Mouse (Mus musculus): ENCODE results near the gene Dffb. TPM values are rescaled to one million over a fixed set of nuclear protein-coding genes. Genes with fewer than 3 reads are reported as not detected.
A peak's percentile ranks its signal among the peaks of the same experiment; 100 is the strongest.

Dffb gene
- 10 to 100 TPM; 12.1 to 13.8 TPM for total RNA-seq (2021)

DNA sequence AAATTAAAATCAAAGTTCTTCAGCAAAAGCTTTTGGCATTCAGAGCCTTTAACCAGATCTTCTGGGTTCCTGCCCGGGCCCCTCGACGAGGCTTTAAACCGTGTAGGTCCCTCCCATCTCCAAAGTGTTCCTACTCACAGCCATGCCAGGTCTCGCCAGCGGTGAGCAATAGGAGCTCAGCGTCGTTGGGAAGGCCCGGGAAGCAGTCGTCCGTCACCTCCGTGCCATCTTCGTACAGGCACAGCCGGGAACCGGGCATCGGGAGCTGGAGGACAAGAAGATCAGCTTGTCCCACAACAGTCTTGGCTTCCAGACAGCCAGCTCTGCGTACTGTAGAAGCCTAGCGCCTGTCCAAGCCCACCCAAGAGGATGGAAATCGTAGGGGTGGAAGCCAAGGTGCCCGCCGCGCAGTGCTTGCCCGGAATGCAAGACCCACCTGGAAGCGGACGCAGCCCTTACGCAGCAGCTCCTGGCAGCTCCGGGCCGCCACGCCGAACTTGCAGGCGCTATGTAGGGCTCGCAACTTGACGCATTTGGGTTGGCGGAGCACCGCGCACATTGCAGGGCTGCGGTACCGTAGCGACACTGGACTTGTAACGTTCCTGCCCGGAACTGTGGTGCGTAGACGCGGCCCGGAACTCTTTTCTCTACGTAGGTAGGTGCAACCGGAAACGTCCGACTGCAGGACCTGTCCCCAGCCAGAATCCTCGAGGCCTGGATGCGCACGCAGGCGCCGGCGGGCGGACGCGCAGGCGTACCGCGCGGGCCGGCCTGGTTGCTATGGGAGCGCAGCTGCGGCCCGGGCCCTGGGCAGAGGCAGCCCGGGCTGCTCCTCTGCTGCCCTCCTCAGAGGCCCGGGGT, at the start of gene Dffb, which contains the start of gene Cep104:
Gene Dffb (minus strand): TSS at position 696 of the 861 bp plus-strand sequence.
Gene Cep104 (plus strand): TSS at position 764 of the 861 bp plus-strand sequence.
- DNase-seq (ENCODE audit: extremely low spot score in 1 of 2, low spot score in 2 of 2) = peak; percentile 93 to 96
- intact Hi-C loops (cut with DNase I) = no loop called here

DNA sequence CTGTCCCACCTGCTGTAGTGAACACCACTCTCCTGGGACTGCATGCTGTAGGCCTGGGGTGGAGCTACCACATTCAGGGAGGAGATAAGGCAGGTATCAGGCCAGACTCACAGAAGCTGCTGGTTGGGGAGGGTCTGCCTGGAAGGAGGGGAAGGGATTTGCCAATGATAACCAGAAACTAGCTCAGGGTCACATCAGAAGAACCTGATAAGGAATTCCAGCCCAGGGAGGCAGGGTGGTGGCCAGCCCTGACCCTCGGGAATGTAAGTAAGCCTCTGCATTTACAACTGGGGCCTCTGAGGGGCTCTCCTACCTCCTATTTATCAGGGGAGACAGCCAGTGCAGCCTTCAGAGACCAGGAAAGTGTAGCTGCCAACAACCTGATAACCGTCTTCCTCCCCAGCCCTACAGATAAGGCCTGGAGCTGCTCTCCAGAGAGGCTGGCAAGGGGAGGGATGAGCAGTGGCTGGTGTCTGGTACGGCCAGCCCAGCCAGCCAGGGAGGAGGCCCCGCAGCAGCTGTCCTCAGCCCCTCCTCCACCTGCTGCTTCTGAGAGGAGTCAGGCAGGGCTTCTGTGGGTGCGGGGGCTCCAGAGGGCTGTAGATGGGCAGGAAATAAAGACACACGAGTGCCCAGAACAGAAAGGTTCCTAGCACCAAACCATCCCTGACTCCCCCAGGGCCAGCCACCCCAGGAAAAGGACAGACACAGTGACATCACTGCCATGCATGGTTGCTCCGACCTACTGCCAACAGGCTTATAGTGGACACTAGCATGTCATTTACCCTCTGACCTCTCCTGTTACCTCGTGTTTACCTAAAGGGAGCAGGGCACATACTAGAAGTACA, 49.1 kb upstream of the Dffb start:
- DNase-seq (ENCODE audit: extremely low spot score in 1 of 2, low spot score in 2 of 2) = no peak
- intact Hi-C loops (cut with DNase I) = no loop called here

DNA sequence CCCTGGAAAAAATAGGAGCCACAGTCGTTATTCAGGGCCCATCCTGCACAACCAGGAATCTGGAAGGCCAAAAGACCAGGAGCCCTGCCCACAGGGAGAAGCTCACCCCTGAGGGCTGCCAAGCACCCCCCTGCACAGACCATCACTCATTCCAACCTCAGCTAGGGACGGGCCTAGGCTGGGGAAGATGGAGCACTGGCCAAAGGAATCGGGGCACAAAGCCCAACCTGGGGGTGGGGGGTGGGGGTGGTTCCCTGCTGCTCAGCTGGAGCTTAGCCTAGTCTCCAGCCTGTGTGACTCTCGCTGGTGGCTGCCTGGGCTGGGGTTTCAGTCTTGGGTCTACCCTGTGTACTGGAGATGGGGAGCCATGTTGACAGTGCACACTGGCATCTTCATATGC, 47.9 kb upstream of the Dffb start:
- intact Hi-C loops (cut with DNase I) = no loop called here
- DNase-seq (ENCODE audit: extremely low spot score in 1 of 2, low spot score in 2 of 2) = no peak

DNA sequence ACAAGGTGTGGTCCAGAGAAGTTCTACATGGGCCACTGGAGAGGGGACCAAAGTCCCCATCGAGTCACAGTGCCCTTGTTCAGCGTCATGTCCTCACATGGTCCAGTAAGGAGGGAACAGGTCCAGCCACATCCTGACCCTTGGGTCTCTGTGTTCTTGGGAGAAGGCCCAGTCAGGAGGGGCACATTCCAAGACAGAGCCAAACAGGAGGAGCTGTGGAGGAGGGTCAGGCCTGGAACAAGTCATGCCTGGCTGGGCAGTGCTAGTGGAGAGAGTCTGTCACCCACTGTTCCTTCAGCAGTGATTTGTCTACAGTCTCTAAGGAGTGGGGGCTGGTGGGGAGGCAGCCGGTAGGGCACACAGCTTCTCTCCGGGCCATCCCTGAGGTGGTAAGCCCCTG, 47.5 kb upstream of the Dffb start:
- DNase-seq (ENCODE audit: extremely low spot score in 1 of 2, low spot score in 2 of 2) = no peak
- intact Hi-C loops (cut with DNase I) = no loop called here

DNA sequence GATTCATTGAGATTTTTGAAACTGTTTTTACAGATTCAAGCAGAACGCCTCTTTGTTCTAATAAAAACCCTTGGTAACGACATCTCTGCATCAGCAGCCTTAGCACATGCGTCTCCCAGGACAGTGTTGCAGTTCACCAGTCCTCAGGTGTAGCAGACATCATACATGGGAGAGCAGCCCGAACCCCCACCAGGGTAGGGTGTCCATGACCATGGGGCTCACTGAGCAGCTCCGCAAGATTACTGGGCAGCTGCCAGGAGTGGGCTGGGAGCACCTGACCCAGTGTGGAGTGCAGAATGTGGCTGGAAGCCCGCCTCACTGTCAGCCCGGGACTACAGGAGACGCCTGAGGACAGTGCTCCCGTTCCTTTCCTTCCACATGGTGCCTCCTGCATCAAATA, 46.5 kb upstream of the Dffb start:
- intact Hi-C loops (cut with DNase I) = no loop called here
- peak in 1 of 2 experiments; percentile 62 for DNase-seq (ENCODE audit: extremely low spot score in 1 of 2, low spot score in 2 of 2)

DNA sequence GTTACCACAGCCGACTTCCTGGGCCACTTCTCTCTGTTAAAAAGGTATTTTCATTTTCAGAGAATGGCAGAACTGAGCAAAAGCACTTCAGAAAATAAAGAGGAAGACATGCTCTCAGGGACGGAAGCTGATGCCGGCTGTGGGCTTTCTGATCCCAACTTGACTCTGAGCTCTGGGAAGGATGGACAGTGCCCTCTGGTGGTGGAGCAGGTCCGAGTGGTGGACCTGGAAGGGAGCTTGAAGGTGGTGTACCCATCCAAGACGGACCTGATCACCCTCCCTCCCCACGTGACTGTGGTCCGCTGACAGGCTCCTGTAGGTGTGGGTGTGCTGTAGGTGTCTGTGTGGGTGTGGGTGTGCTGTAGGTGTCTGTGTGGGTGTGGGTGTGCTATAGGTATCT, 44.6 kb upstream of the Dffb start:
- intact Hi-C loops (cut with DNase I) = no loop called here
- peak in 1 of 2 experiments; percentile 66 for DNase-seq (ENCODE audit: extremely low spot score in 1 of 2, low spot score in 2 of 2)

DNA sequence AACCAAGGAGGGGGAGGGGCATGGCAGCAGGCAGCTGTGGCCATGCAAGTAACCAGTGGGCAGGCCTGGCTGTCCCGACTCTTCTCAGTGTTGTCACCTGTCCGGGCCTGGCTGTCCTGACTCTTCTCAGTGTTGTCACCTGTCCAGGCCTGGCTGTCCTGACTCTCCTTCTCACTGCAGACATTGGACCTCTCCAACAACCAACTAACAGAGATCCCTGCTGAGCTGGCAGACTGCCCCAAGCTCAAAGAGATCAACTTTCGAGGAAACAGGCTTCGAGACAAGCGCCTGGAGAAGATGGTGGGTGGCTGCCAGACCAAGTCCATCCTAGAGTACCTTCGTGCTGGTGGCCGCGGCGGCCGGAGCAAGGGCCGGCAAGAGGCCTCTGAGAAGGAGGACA, 40.5 kb upstream of the Dffb start:
- no peak for DNase-seq (ENCODE audit: extremely low spot score in 1 of 2, low spot score in 2 of 2)
- intact Hi-C loops (cut with DNase I) = no loop called here

DNA sequence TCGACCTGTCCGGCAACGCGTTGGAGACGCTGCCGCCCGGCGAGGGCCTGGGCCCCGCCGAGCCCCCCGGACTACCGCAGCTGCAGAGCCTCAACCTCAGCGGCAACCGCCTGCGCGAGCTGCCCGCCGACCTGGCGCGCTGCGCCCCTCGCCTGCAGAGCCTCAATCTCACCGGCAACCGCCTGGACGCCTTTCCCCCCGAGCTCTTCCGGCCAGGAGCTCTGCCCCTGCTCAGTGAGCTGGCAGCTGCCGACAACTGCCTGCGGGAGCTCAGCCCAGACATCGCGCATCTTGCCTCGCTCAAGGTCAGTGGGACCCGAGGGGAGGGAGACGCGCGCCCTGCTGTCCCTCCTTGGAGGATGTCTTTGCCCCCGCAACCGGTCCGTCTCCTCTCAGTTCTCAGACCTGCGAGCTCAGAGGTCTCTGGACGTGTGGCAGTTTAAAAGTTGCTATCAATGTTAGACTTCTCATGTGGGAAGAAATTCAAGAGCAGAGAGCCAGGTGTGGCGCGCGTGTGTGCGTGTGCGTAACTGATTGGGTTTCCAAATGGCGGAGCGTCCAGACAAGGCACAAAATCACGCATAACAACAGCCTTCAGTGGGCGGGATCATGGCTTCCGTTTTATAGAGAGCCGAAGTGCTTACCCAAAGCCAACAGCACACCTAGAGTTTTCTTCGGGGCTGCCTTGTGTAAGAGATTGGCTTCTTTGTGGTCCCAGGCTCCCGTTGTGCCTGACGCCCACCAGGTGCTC, 37.4 kb upstream of the Dffb start:
- intact Hi-C loops (cut with DNase I) = no loop called here
- no peak for DNase-seq (ENCODE audit: extremely low spot score in 1 of 2, low spot score in 2 of 2)

DNA sequence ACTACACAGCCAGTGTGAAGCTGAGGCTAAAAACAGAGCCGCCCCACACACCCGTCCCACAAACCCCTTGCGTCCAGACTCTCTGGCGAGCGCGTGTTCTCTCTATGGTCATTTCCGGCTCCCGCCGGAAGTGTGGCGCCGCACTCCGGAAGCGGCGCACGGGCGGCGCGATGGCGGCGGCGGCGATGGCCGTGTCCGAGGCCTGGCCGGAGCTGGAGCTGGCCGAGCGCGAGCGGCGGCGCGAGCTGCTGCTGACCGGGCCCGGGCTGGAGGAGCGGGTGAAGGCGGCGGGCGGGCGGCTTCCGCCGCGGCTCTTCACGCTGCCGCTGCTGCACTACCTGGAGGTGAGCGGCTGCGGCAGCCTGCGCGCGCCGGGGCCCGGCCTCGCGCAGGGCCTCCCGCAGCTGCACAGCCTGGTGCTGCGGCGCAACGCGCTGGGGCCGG, 36.7 kb upstream of the Dffb start, which contains the start of gene Lrrc47:
Gene Lrrc47 (plus strand): TSS at position 86 of the 444 bp plus-strand sequence.
- intact Hi-C loops (cut with DNase I) = no loop called here
- peak; percentile 80 to 89 for DNase-seq (ENCODE audit: extremely low spot score in 1 of 2, low spot score in 2 of 2)

DNA sequence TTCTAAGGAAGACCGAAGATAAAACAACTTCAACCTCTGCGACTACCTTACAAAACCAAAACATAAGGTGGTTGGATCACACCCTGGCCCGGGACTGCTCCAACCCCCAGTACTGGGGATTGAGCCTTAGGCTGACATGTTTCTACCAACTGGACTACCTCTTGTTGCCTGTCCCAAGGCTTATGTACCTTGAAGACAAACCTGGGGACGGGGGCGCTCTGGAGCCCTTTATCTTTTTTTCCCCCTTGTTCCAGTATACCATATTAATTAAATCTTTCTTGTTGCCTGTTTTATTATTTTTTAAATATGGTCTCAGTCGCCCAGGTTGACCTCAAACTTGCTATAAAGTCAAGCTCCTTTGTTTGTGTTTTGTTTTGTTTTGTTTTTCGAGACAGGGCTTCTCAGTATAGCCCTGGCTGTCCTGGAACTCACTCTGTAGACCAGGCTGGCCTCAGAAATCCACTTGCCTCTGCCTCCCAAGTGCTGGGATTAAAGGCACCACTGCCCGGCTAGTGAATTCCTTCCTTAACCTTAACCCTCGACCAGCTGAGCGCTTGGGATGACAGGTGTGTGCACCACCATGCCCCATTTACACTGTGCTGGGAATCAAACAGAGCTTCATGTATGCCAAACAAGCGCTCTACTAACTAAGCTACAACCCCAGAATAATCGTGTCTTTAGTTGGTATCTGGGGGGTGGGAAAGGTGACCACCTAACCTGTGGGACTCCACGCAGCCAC, 36.1 kb upstream of the Dffb start:
- DNase-seq (ENCODE audit: extremely low spot score in 1 of 2, low spot score in 2 of 2) = no peak
- intact Hi-C loops (cut with DNase I) = no loop called here

DNA sequence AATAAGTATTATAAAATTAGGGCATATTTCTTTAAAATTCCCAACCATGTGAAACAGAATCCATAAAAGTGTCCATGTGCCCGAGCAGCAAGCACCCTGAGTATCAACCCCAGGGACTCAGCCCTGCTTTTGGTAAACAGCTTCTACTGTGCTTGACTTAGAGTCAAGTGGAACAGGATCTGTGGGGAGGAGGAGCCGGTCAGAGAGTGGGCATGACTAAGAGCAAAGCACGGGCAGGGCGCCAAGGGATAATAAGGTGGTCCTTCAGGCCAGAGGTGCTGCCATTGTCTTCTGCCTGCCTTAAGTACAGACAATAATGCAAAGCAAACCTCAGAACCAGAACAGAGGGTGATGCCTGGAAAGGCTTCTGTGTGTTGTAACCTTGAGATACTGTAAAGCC, 32.8 kb upstream of the Dffb start:
- intact Hi-C loops (cut with DNase I) = no loop called here
- DNase-seq (ENCODE audit: extremely low spot score in 1 of 2, low spot score in 2 of 2) = no peak

DNA sequence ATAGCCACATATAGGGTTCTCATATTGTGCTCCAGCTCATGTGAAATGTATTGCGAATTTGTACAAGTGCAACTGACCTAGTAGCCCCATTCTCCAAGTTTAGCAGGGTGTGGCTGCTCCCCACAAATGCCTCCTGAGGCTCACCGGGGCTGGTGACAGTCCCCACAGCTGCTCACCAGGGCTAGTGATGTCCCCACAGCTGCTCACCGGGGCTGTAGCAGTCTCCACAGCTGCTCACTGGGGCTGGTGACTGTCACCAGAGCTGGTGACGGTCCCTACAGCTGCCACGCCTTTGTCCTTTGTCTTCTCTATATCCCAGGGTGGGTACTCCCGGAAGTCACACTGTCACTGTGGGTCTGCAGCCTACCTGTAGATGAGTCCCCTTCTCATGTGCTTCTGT, 31.3 kb upstream of the Dffb start:
- intact Hi-C loops (cut with DNase I) = no loop called here
- DNase-seq (ENCODE audit: extremely low spot score in 1 of 2, low spot score in 2 of 2) = no peak

DNA sequence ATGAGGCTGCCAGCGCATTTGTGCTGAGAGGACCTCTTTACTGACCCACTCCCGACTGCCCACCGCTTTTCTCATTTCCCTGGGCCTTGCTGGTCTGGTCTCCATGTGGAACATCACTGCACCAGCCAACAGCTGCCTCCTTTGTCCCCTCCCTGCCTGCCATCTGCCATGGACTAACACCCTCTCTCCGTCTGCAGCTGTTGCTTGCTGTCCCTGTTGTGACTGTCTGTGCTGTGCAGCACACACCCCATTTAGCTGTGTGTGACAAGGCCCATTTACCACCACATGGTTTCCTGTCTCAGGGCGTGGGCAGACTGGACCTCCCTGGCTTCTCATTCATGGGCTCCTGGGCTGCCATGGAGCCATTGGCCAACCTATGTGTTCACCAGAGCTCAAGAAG, 30.6 kb upstream of the Dffb start:
- intact Hi-C loops (cut with DNase I) = no loop called here
- DNase-seq (ENCODE audit: extremely low spot score in 1 of 2, low spot score in 2 of 2) = no peak

DNA sequence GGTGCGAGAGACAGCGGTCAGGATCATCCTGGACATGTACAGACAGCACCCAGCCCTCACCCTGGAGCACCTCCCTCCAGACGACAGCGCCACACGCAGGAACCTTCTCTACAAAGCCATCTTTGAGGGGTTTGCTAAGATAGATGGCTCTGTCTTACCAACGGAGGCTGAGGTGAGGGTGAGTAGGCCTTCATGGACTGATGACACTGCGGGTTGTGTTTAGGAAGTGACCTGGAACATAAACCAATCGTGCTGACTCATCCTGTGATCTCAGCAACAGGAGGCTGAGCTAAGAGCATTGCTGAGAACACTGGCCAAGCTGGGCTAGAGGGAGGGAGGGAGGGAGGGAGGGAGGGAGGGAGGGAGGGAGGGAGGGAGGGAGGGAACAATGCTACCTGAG, 18.6 kb upstream of the Dffb start:
- intact Hi-C loops (cut with DNase I) = no loop called here
- no peak for DNase-seq (ENCODE audit: extremely low spot score in 1 of 2, low spot score in 2 of 2)

DNA sequence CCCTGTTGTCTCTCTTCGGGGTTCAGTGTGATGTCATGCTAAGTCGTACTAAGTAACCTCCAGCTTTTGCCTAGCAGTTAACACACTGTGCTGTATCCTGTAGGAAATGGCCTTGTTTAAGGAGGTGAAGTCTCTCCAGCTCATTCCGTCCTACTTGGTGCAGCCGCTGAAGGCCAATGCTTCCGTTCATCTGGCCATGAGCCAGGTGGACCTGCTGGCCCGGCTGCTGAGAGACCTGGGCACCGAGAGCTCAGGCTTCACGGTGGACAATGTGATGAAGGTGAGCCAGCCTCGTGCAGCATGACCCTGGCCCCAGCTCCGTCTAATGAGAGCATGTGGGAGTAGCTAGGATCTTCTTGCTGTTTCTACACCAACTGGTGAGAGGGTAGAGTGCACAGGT, 17.8 kb upstream of the Dffb start:
- intact Hi-C loops (cut with DNase I) = no loop called here
- DNase-seq (ENCODE audit: extremely low spot score in 1 of 2, low spot score in 2 of 2) = no peak

DNA sequence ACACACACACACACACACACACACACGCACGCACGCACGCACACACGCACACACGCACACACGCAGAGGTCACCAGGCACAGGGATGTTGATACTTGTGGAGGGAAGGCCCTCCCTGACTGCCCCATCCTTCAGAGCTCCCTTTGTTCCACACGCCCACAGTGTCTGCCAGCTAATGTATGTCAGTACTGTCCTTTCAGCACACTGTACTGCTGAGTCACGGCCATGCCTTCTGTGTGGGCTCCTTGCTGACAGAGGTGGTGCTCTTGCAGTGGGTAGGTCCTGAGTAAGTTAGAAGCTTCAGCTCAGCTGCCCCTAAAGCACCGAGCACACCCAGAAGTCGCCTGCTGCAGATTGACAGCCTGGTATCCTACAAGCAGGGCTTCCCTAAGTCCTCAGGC, 5.5 kb upstream of the Dffb start:
- intact Hi-C loops (cut with DNase I) = no loop called here
- no peak for DNase-seq (ENCODE audit: extremely low spot score in 1 of 2, low spot score in 2 of 2)

DNA sequence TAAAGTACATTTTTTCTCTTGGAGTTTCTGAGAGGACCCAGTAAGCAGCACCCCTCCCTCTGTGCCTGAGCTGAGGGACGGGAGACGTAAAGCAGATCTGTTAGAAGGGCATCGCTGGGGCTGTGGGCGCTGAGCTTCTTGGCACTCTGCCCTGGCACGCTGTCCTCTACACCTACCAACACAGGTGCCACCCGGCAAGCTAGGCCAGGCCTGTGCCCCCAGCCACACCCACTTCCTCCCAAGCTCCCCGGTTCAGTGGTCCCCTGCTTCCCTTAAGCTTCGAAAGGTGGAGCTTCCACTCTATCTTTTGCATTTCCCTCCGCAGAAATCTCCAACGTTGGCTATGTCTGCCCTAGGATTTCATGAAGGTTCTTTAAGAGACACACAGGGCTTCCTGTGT, 4.3 kb upstream of the Dffb start:
- intact Hi-C loops (cut with DNase I) = no loop called here
- no peak for DNase-seq (ENCODE audit: extremely low spot score in 1 of 2, low spot score in 2 of 2)

DNA sequence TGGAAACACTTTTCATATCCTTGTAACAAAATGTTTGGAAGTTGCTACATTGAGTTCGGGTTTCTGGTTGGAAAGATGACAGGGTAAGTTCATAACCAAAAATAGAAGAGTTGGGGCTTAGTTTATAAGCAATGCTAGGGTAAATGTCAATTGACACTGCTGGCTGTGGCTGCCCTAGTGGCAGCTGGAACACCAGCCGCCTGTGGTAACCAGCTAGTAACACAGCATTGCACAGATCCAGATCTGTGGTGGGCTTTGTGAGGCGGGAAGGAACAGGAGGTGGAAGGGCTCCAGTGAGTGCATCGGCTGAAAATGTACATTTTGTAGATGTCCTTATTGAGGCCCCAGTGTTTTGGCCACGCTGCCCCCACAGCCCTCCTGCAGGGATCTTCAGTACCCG, 842 bp upstream of the Dffb start:
- DNase-seq (ENCODE audit: extremely low spot score in 1 of 2, low spot score in 2 of 2) = no peak
- intact Hi-C loops (cut with DNase I) = no loop called here

DNA sequence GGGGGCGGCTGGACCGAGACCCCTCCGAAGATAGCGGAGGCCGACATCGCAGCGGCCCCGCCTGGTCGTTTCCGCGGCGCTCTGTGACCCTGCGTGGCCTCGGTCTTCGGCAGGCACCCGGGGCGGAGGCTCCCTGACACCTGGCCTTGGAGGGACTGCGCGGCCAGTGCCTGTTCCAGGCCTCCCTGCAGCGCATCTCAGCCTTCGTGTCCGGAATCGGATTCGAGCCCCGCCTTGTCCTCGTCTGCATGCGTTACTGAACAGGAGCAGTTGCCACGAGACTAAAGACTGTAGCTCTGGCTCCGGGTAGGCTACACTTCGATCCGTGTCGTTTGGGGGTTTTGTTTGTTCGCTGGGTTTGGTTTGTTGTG, 351 bp upstream of the Dffb start:
- no peak for DNase-seq (ENCODE audit: extremely low spot score in 1 of 2, low spot score in 2 of 2)
- intact Hi-C loops (cut with DNase I) = no loop called here

All from left cerebral cortex, postnatal 10 days (tissue).